In the genomic region with DNA sequence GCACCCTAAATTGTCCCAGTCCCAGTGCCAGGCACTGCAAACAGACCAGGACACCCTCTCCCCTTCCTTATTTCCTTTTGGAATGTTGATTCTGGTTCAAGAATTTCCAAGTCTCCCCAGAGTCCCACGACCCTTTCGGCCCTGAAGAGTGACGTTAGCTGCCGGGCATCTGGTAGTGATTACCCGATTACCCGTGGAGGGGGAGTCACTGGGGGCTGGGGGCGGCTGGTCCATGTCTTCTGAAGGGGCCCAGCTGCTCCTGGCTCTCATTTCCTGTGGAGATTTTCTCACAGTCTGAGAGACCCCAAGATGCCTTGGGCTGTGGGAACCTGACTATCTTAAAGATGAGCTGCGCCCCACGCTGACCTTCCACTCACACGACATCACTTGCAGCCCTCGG, we compare ENCODE assay signal across 9 mouse cellular contexts. TPM values are rescaled to one million over a fixed set of nuclear protein-coding genes. Genes with fewer than 3 reads are reported as not detected.
DNase-seq lines count a peak whose midpoint lies in the region; ATAC-seq and TF ChIP-seq lines count a peak whose summit lies in the region.
"Had no signal": no experiment of that assay in that cellular context is flagged by ENCODE, and none has a peak within 500 bp of the region (broad histone marks: within the 10 kb centered on the region; RNA-seq: fewer than 3 reads in every experiment).

No protein-coding gene starts in this region.

- no peaks in the 10 kb centered on the region for H3K9me3 ChIP-seq in kidney, postnatal 0 days (replicated peaks; ENCODE audit: low read length)
- no peaks in the 10 kb centered on the region for H3K9me3 ChIP-seq in embryonic facial prominence, embryonic 15.5 days (replicated peaks)
- H3K9me3 ChIP-seq in neural tube, embryonic 12.5 days: no peaks in the 10 kb centered on the region

- no peak for TF ChIP-seq CTCF in kidney, postnatal 0 days (IDR thresholded peaks at IDR 0.05; ENCODE audit: low read depth)

- H3K4me2 ChIP-seq in kidney, postnatal 0 days (ENCODE audit: low read length): peak overlapping the region; percentile 51
- H3K4me2 ChIP-seq in embryonic facial prominence, embryonic 15.5 days (replicated peaks): peak overlapping the region; percentile 15; the same call in 1 of the 2 replicates
- peak overlapping the region; percentile 27 for H3K4me2 ChIP-seq in neural tube, embryonic 12.5 days (replicated peaks)

- peak overlapping the region; percentile 71; the same call in 1 of the 2 replicates for H3K27ac ChIP-seq in kidney, postnatal 0 days
- H3K27ac ChIP-seq in embryonic facial prominence, embryonic 15.5 days (replicated peaks): peak overlapping the region; percentile 74
- H3K27ac ChIP-seq in neural tube, embryonic 12.5 days: no peak overlapping the region; the same call in 1 of the 2 replicates
- H3K27ac ChIP-seq: macrophage had no signal

- whole genome bisulfite sequencing in kidney, postnatal 0 days: 20% methylated on average over 11 of the region's 11 CpGs
- WGBS in embryonic facial prominence, embryonic 15.5 days: 8% methylated on average over 11 of the region's 11 CpGs
- WGBS in neural tube, embryonic 12.5 days: 54% methylated on average over 11 of the region's 11 CpGs

- H3K4me1 ChIP-seq in kidney, postnatal 0 days (replicated peaks; ENCODE audit: insufficient read depth, low read length): peaks cover 16% of the 10 kb centered on the region
- peaks cover 49% of the 10 kb centered on the region for H3K4me1 ChIP-seq in embryonic facial prominence, embryonic 15.5 days
- peaks cover 19% of the 10 kb centered on the region; the same call in 1 of the 2 replicates for H3K4me1 ChIP-seq in neural tube, embryonic 12.5 days

- ATAC-seq in kidney, postnatal 0 days (replicated peaks; ENCODE audit: low FRiP score, low read depth): no peak
- ATAC-seq in embryonic facial prominence, embryonic 15.5 days (ENCODE audit: insufficient number of reproducible peaks, low FRiP score, low TSS enrichment, low read depth): no peak
- no peak for ATAC-seq in neural tube, embryonic 12.5 days (ENCODE audit: low FRiP score, low read depth)

- no peaks in the 10 kb centered on the region for H3K27me3 ChIP-seq in kidney, postnatal 0 days (ENCODE audit: insufficient read depth, low read length)
- no peaks in the 10 kb centered on the region for H3K27me3 ChIP-seq in embryonic facial prominence, embryonic 15.5 days
- H3K27me3 ChIP-seq in neural tube, embryonic 12.5 days (replicated peaks): no peaks in the 10 kb centered on the region

- H3K9ac ChIP-seq in kidney, postnatal 0 days (ENCODE audit: low read depth, low read length): no peak overlapping the region; the same call in 1 of the 2 replicates
- H3K9ac ChIP-seq in embryonic facial prominence, embryonic 15.5 days: no peak overlapping the region
- H3K9ac ChIP-seq in neural tube, embryonic 12.5 days: 0 out of 2 replicates have a peak overlapping the region, but pooled peaks have one; percentile 17

- H3K36me3 ChIP-seq in kidney, postnatal 0 days (ENCODE audit: insufficient read depth, low read length): no peaks in the 10 kb centered on the region
- H3K36me3 ChIP-seq in embryonic facial prominence, embryonic 15.5 days: no peaks in the 10 kb centered on the region
- H3K36me3 ChIP-seq in neural tube, embryonic 12.5 days: no peaks in the 10 kb centered on the region

- H3K4me3 ChIP-seq in kidney, postnatal 0 days (replicated peaks; ENCODE audit: low read depth, low read length): no peak overlapping the region
- H3K4me3 ChIP-seq in embryonic facial prominence, embryonic 15.5 days (replicated peaks): no peak overlapping the region
- H3K4me3 ChIP-seq in neural tube, embryonic 12.5 days: no peak overlapping the region

- peak; percentile 75 for DNase-seq in kidney, postnatal 0 days (ENCODE audit: low spot score)
- DNase-seq in kidney, adult 18-20 months: no peak
- peak; percentile 70 to 82 for DNase-seq in kidney, postnatal 4 days
- DNase-seq in left cerebral cortex, adult 9 months (ENCODE audit: low spot score in 2 of 2): no peak
- no peak for DNase-seq in cerebellum, adult 18-20 months
- no peak for DNase-seq in ovary, postnatal 36 days (ENCODE audit: low spot score)

RNA-seq across cellular contexts. Expression of a gene that starts 10.0 kb away (rescaled TPM):
- 0.11 TPM in 1 of 2 replicates, not detected in the other for polyA plus RNA-seq in kidney, postnatal 0 days (2015; fragmentation: Nextera tagmentation; extraction: Ambion mirVana)
- polyA plus RNA-seq in embryonic facial prominence, embryonic 15.5 days (2015; fragmentation: Nextera tagmentation; extraction: Ambion mirVana): 0.32 and 0.42 TPM in 2 replicates
- 2.1 and 3.1 TPM in 2 replicates for polyA plus RNA-seq in neural tube, embryonic 12.5 days (2016; fragmentation: Nextera tagmentation; extraction: Ambion mirVana)
- polyA plus RNA-seq: macrophage had no signal

RNA-seq across cellular contexts. Expression of a gene that starts 10.0 kb away (rescaled TPM):
- polyA plus RNA-seq in kidney, postnatal 0 days (2015; fragmentation: Nextera tagmentation; extraction: Ambion mirVana): 31.1 and 31.3 TPM in 2 replicates
- polyA plus RNA-seq in embryonic facial prominence, embryonic 15.5 days (2015; fragmentation: Nextera tagmentation; extraction: Ambion mirVana): 27.3 and 27.6 TPM in 2 replicates
- 41.8 and 45.1 TPM in 2 replicates for polyA plus RNA-seq in neural tube, embryonic 12.5 days (2016; fragmentation: Nextera tagmentation; extraction: Ambion mirVana)

RNA-seq across cellular contexts. Expression of a gene that starts 18.0 kb away (rescaled TPM):
- polyA plus RNA-seq in kidney, postnatal 0 days (2015; fragmentation: Nextera tagmentation; extraction: Ambion mirVana): 87.4 and 90.6 TPM in 2 replicates
- 105 and 106 TPM in 2 replicates for polyA plus RNA-seq in embryonic facial prominence, embryonic 15.5 days (2015; fragmentation: Nextera tagmentation; extraction: Ambion mirVana)
- polyA plus RNA-seq in neural tube, embryonic 12.5 days (2016; fragmentation: Nextera tagmentation; extraction: Ambion mirVana): 97.8 and 103 TPM in 2 replicates

RNA-seq across cellular contexts. Expression of a gene that starts 26.2 kb away (rescaled TPM):
- 74.9 and 79.4 TPM in 2 replicates for polyA plus RNA-seq in kidney, postnatal 0 days (2015; fragmentation: Nextera tagmentation; extraction: Ambion mirVana)
- polyA plus RNA-seq in embryonic facial prominence, embryonic 15.5 days (2015; fragmentation: Nextera tagmentation; extraction: Ambion mirVana): 69.0 and 71.3 TPM in 2 replicates
- 55.5 and 56.1 TPM in 2 replicates for polyA plus RNA-seq in neural tube, embryonic 12.5 days (2016; fragmentation: Nextera tagmentation; extraction: Ambion mirVana)

RNA-seq across cellular contexts. Expression of a gene that starts 26.9 kb away (rescaled TPM):
- 36.1 and 36.2 TPM in 2 replicates for polyA plus RNA-seq in kidney, postnatal 0 days (2015; fragmentation: Nextera tagmentation; extraction: Ambion mirVana)
- 31.6 and 33.2 TPM in 2 replicates for polyA plus RNA-seq in embryonic facial prominence, embryonic 15.5 days (2015; fragmentation: Nextera tagmentation; extraction: Ambion mirVana)
- 16.4 and 17.3 TPM in 2 replicates for polyA plus RNA-seq in neural tube, embryonic 12.5 days (2016; fragmentation: Nextera tagmentation; extraction: Ambion mirVana)

Comparison
In these comparisons a context has a peak if more than half of its experiments do, and no peak if none do; other contexts are left out.
1. DNase-seq: peak in kidney, postnatal 0 days (single experiment) and kidney, postnatal 4 days (2 of 2); none in kidney, adult 18-20 months (single experiment), left cerebral cortex, adult 9 months (0 of 2), cerebellum, adult 18-20 months (0 of 2) and ovary, postnatal 36 days (single experiment).
2. Peak in every context shown above with its lines, with median percentiles within 50 percentile points of each other: H3K4me2 ChIP-seq.